Mouse (Mus musculus) spleen, postnatal 10 days (tissue): ENCODE data around the gene Tnpo1.

Experiments used
- DNase-seq, 2 experiments: peaks; one replicate each; pipeline ENCODE4 v3.0.0; 2021 to 2022; ENCODE audit warnings: low spot score in 2 of 2

Tnpo1 gene

GRCm38 (mm10) chr13:98926213-98926957, at the start of gene Tnpo1:
Tnpo1 (minus strand) TSS chr13:98926384.
- peak; percentile 92 for DNase-seq

DNA sequence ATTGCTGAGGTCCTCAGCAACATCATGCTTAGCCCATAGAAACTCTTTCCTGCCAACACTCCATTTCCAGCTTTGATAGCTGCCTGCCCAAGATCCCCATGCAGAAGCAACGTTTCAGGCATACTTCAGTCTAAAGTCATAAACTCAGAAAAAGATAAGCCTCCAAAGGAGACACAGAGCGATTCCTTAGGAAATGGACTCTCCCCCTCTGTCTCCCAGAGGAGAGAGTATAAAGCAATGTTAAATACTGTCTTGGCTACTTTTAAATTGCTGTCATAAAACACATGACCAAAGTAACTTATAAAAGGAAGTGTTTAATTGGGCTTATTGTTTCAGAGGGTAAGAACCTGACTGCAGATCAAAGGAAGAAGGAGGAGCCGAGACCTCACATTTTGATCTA, 45.9 kb upstream of the Tnpo1 start:
- no peak for DNase-seq

DNA sequence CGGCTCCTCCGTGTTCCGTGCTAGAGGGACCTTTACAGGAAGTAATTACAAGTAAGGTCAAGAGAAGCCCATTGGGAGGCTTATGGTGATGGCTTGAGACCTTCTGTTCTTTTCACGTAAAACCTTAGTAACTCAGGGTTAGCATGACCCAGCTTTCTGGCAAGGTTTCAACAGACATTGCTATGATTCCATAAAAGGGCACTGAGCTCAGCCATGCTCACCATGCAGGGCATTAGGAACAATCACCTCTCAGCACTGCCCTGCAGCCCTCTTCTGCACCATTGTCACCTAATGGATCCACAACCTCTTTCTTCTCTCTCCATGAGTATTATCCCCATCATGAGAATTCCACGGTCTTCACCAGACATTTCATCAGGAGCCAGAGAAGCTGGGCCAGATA, 45.5 kb upstream of the Tnpo1 start:
- no peak for DNase-seq

GRCm38 (mm10) chr13:98968517-98968916, 42.3 kb upstream of the Tnpo1 start:
- no peak for DNase-seq

GRCm38 (mm10) chr13:98967942-98968341, 41.8 kb upstream of the Tnpo1 start:
- no peak for DNase-seq

- no peak for DNase-seq
Observed at GRCm38 (mm10) chr13:98966583-98966982, 40.4 kb upstream of the Tnpo1 start.

DNA sequence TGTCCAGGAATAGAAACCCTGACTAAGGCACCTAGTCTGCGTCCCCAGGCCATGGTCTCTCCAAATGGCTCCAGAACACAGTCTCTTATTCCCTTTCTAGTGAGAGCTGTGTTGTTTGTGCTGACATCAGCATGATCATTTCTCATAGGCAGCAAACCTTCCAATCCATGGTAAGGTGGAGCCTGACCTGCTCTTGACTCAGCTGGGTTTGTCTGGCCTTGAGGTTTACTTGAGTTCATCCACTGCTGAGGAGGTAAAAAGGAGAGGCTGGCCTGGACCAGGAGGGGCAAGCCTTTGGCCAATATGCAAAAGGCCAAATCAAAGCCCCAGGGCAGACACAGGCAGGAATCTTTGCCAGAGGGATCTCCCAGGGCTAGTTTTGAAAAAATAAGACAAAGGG, 37.4 kb upstream of the Tnpo1 start:
- DNase-seq, result no peak

- DNase-seq, result no peak
Observed at GRCm38 (mm10) chr13:98958177-98958576, 32.0 kb upstream of the Tnpo1 start.

GRCm38 (mm10) chr13:98956209-98956608, 30.0 kb upstream of the Tnpo1 start:
- no peak for DNase-seq

GRCm38 (mm10) chr13:98955676-98956075, 29.5 kb upstream of the Tnpo1 start:
- DNase-seq, result no peak

DNA sequence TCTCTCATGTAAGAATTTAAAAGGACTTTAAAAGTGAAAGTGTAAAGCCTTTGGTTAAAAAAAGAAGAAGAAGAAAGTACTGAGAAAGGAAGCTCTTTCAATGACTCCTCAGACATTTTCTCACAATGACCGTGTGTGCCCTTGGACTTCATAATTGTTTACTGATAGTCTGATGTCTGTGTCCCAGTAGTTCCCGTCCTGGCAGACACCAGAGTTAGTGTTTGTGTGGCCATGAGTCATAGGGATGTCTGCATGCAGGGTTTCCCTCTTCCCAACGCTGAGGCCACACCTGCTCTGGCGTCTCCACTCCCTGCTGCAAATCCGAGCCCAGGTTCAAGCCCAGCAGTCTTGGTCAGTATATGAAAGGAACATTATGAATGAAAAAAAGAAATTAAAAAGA, 29.0 kb upstream of the Tnpo1 start:
- DNase-seq, result no peak

GRCm38 (mm10) chr13:98953830-98954229, 27.6 kb upstream of the Tnpo1 start:
- no peak for DNase-seq

DNA sequence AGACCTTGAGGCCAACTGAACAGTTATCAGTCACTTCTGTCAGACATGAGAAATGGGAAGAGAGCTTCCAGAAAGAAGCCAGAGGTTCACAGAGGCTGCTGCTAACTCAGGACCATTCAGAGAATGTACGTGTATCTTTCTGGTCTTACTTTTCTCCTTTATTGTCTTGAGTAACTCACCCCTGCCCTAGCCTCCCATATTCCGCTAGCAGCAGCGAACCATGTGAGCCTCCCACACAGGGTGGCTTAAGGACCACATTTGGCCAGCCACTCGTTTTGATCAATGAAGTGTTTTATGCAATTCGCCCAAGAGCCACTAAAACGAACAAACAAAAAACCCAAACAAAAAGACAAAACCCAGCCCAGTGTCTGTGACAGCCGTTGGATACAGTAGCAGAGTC, 25.8 kb upstream of the Tnpo1 start:
- no peak for DNase-seq

DNA sequence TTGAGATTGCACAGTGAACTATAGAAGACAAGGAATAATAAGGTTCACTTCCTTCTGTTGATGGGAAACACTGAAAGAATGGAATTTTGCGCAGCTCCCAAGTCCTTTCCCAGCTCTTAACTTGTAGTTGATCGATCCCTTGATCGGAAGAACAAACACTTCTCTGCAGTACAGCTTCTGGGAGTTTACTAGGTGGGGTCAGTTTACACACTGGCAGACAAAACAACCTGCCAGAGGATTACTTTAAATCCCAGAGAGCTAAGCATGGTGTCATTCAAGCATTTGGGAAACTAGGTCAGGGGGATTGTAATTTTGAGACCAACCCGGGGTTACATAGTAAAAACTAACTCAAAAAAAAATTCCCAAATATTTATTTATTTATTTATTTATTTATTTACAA, 22.0 kb upstream of the Tnpo1 start:
- no peak for DNase-seq

GRCm38 (mm10) chr13:98946434-98946833, 20.2 kb upstream of the Tnpo1 start:
- DNase-seq, result no peak

- no peak for DNase-seq
Observed at GRCm38 (mm10) chr13:98945908-98946307, 19.7 kb upstream of the Tnpo1 start.

GRCm38 (mm10) chr13:98945381-98945780, 19.2 kb upstream of the Tnpo1 start:
- peak in 1 of 2 experiments; percentile 35 for DNase-seq

DNA sequence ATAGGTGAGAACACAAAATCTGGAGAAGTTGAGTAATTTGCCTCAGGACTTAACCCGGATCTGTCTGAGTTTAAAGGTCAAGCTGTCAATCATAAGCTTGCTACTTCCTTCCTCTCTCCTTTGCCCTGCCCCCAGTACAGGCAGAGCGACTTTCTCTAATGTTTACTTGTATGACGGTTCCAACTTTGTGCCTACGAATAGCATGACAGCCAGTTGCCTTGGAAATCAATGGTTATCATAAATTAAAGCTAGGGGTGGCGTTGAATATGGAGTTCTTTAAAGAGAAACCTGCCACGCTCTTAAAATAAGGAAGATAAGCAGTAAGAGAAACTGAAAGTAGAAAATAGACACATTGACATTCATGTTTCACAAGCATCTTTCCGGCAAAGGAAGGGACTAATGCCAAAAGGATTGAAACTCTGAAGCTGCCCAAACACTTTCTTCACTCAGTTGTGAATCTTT, 18.5 kb upstream of the Tnpo1 start:
- DNase-seq, result peak; percentile 23 to 40

- no peak for DNase-seq
Observed at GRCm38 (mm10) chr13:98942360-98942759, 16.2 kb upstream of the Tnpo1 start.

- DNase-seq, result no peak
Observed at GRCm38 (mm10) chr13:98941829-98942343, 15.7 kb upstream of the Tnpo1 start.

- DNase-seq, result no peak
Observed at GRCm38 (mm10) chr13:98937108-98937507, 10.9 kb upstream of the Tnpo1 start.

DNA sequence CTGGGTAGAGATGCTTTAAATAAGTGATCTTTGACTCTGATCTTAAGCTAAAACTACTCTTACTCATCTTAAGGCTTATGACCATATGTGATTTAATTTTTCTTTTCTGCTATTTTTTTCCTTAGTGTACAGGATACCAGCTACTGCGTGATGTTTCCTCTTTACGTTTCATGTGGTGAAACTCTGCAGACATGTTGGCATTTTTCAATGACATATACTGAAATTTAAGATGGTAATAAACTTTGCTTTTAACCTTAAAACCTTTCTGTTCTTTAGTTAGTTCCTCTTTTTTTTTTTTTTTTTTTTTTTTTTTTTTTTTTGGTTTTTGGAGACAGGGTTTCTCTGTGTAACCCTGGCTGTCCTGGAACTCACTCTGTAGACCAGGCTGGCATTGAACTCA, 2.7 kb upstream of the Tnpo1 start:
- no peak for DNase-seq

DNA sequence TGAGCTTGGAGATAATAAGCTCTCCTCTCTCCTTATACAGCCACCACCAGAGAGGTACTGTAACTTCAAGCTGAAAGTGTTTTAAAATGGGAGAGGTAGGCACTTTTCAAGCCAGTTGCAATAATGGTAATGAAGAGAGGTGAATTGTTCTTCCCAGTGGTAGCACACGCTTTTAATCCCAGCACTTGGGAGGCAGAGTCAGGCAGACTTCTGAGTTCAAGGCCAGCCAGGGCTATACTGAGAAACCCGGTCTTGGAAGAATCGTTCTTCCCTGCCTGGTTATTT, 716 bp upstream of the Tnpo1 start:
- DNase-seq, result no peak
